Mouse (Mus musculus) spleen, adult 2 months (tissue): ENCODE measurements around the gene Numb.

Source experiments
- CTCF ChIP-seq: fragments of 200-500 bp; IDR thresholded peaks from 2 replicates; pipeline ENCODE4 v1.5.1; 2011; ENCODE audit warnings: mild to moderate bottlenecking, inconsistent platforms; ENCODE audit not compliant: insufficient read depth, insufficient read length, insufficient replicate concordance; ENCODE audit errors: extremely low read depth
- POLR2A ChIP-seq: fragments of 200-500 bp; IDR thresholded peaks from 2 replicates; pipeline ENCODE4 v1.6.1; 2011; ENCODE audit warnings: low read depth, low read length, inconsistent platforms

DNA sequence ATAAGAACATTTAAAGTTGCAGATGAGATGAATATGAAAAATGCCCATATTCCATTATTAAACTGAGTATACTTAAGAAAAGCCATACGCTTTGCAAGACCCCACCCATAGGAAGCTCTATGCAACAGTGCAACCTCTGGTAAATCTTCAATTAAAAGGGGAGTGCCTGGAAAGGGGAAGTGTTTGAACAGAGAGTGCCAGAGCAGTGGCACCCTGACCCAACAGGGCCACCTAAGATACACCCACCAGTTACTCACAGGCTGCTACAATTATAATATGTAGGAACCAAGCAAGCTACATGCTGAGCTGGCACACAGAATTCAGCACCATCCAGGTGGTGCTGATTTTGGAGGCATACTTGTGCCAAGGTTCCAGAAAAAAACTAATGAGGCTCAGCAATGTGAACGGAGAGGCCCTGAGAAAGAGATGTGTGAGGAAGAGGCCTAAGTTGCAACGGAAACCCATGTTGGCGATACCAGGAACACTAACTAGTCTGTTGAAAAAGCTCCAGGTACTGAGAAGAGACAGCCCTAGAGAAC, 7.5 kb downstream of the Numb start:
- TF ChIP-seq POLR2A (no peak), CTCF (no peak)
